Comparison of ENCODE assay signal across 28 mouse cellular contexts in genomic region chr7:143283625-143284024, GRCm38 (mm10).
DNase-seq lines count a peak whose midpoint lies in the region; ATAC-seq and TF ChIP-seq lines count a peak whose summit lies in the region.
"Had no signal": no experiment of that assay in that cellular context is flagged by ENCODE, and none has a peak within 500 bp of the region (broad histone marks: within the 10 kb centered on the region; RNA-seq: fewer than 3 reads in every experiment).

No protein-coding gene starts in this region.

- H3K4me3 ChIP-seq in gastrocnemius, adult 2 months: no peak overlapping the region
- no peak overlapping the region for H3K4me3 ChIP-seq in heart, embryonic 13.5 days
- H3K4me3 ChIP-seq in kidney, embryonic 15.5 days (replicated peaks): no peak overlapping the region
- no peak overlapping the region for H3K4me3 ChIP-seq in lung, adult 2 months (replicated peaks; ENCODE audit: extremely low read depth, low read depth, low read length)
- H3K4me3 ChIP-seq: embryonic facial prominence, embryonic 13.5 days; forebrain, embryonic 10.5 days; forebrain, embryonic 15.5 days; limb, embryonic 13.5 days; megakaryocyte, embryonic 14.5 days; midbrain, embryonic 12.5 days; myocyte; neural tube, embryonic 13.5 days had no signal

- peaks cover 84% of the 10 kb centered on the region for H3K4me1 ChIP-seq in heart, embryonic 13.5 days
- peaks cover 47% of the 10 kb centered on the region for H3K4me1 ChIP-seq in kidney, embryonic 15.5 days
- peaks cover 9% of the 10 kb centered on the region; the same call in 1 of the 2 replicates for H3K4me1 ChIP-seq in lung, adult 2 months (ENCODE audit: control insufficient read depth, insufficient read depth, low read length)
- H3K4me1 ChIP-seq: forebrain, embryonic 15.5 days had no signal

- H3K9ac ChIP-seq in heart, embryonic 13.5 days: no peak overlapping the region
- H3K9ac ChIP-seq in kidney, embryonic 15.5 days: no peak overlapping the region
- H3K9ac ChIP-seq: embryonic facial prominence, embryonic 13.5 days; forebrain, embryonic 15.5 days; limb, embryonic 13.5 days; midbrain, embryonic 12.5 days; neural tube, embryonic 13.5 days had no signal

- peak; percentile 12 for DNase-seq in gastrocnemius, adult 2 months
- no peak for DNase-seq in gastrocnemius, postnatal 10 days
- DNase-seq in heart, adult 18-20 months: no peak
- DNase-seq in kidney, adult 8-10 months: no peak
- DNase-seq in lung, postnatal 36 days: peak; percentile 28
- DNase-seq in lung, adult 2 months: no peak
- DNase-seq: adrenal gland, adult 2 months; adrenal gland, postnatal 36 days; cerebellum, adult 18-20 months; cerebellum, postnatal 10 days; kidney, adult 18-20 months; kidney, postnatal 4 days; thymus, adult 2 months; thymus, postnatal 36 days had no signal

- TF ChIP-seq POLR2A in lung, adult 2 months (IDR thresholded peaks at IDR 0.05; ENCODE audit: borderline replicate concordance, extremely low read depth, low read depth, low read length): no peak

- peak overlapping the region; percentile 12; the same call in 1 of the 2 replicates for H3K27ac ChIP-seq in gastrocnemius, adult 2 months
- H3K27ac ChIP-seq in heart, embryonic 13.5 days (replicated peaks): peak overlapping the region; percentile 80
- 0 out of 2 replicates have a peak overlapping the region, but pooled peaks have one; percentile 1 for H3K27ac ChIP-seq in kidney, embryonic 15.5 days
- H3K27ac ChIP-seq: embryonic facial prominence, embryonic 13.5 days; forebrain, embryonic 10.5 days; forebrain, embryonic 15.5 days; kidney, postnatal 0 days; limb, embryonic 13.5 days; midbrain, embryonic 12.5 days; neural tube, embryonic 13.5 days had no signal

- intact Hi-C loops in gastrocnemius, adult 2 months (cut with DNase I): loop anchor here (5.0 kb wide), 1 partner anchor 41 kb away; no protein-coding TSS in a partner anchor

- no peak for ATAC-seq in heart, embryonic 13.5 days (ENCODE audit: extremely low read depth, insufficient number of reproducible peaks, low FRiP score, low TSS enrichment)
- ATAC-seq in kidney, embryonic 15.5 days (replicated peaks; ENCODE audit: low FRiP score): no peak
- ATAC-seq: activated CD4-positive, CD25-positive, alpha-beta regulatory T cell, adult 4 months; forebrain, embryonic 15.5 days; hindbrain, embryonic 16.5 days had no signal

- peak overlapping the region; percentile 9; the same call in 1 of the 2 replicates for H3K4me2 ChIP-seq in heart, embryonic 13.5 days
- no peak overlapping the region for H3K4me2 ChIP-seq in kidney, embryonic 15.5 days
- H3K4me2 ChIP-seq: embryonic facial prominence, embryonic 13.5 days; forebrain, embryonic 15.5 days; limb, embryonic 13.5 days; liver, embryonic 11.5 days; midbrain, embryonic 12.5 days; neural tube, embryonic 13.5 days had no signal

- TF ChIP-seq CTCF in gastrocnemius, adult 2 months (IDR thresholded peaks at IDR 0.05): no peak
- TF ChIP-seq CTCF in lung, adult 2 months (IDR thresholded peaks at IDR 0.05; ENCODE audit: insufficient read depth, low read length): no peak

- WGBS in heart, embryonic 13.5 days: 27% methylated on average over 2 of the region's 2 CpGs
- 74% methylated on average over 2 of the region's 2 CpGs for WGBS in kidney, embryonic 15.5 days
- 47% methylated on average over 2 of the region's 2 CpGs for WGBS in lung, adult 2 months

- no peaks in the 10 kb centered on the region for H3K9me3 ChIP-seq in heart, embryonic 13.5 days
- no peaks in the 10 kb centered on the region for H3K9me3 ChIP-seq in kidney, embryonic 15.5 days (replicated peaks)
- H3K9me3 ChIP-seq: embryonic facial prominence, embryonic 13.5 days; forebrain, embryonic 10.5 days; forebrain, embryonic 15.5 days; limb, embryonic 13.5 days; megakaryocyte, embryonic 14.5 days; midbrain, embryonic 12.5 days; neural tube, embryonic 13.5 days had no signal

- H3K27me3 ChIP-seq in heart, embryonic 13.5 days (replicated peaks): no peaks in the 10 kb centered on the region
- H3K27me3 ChIP-seq in kidney, embryonic 15.5 days: no peaks in the 10 kb centered on the region
- H3K27me3 ChIP-seq: embryonic facial prominence, embryonic 13.5 days; limb, embryonic 13.5 days; megakaryocyte, embryonic 14.5 days; midbrain, embryonic 12.5 days; neural tube, embryonic 13.5 days had no signal

- peaks cover 13% of the 10 kb centered on the region; the same call in 1 of the 2 replicates for H3K36me3 ChIP-seq in heart, embryonic 13.5 days
- H3K36me3 ChIP-seq in kidney, embryonic 15.5 days: no peaks in the 10 kb centered on the region; the same call in none of the 2 replicates
- H3K36me3 ChIP-seq: forebrain, embryonic 15.5 days; midbrain, embryonic 12.5 days; neural tube, embryonic 13.5 days had no signal

Comparison
In these comparisons a context has a peak if more than half of its experiments do, and no peak if none do; other contexts are left out.
1. DNase-seq: peak in gastrocnemius, adult 2 months (single experiment) and lung, postnatal 36 days (single experiment); none in gastrocnemius, postnatal 10 days (single experiment), heart, adult 18-20 months (0 of 2), kidney, adult 8-10 months (0 of 2) and lung, adult 2 months (single experiment).
2. H3K27ac ChIP-seq: peak in every context shown above with its lines; median percentile 80 in heart, embryonic 13.5 days; 12 in gastrocnemius, adult 2 months; 1 in kidney, embryonic 15.5 days.